Mouse (Mus musculus) limb, embryonic 14.5 days (tissue): ENCODE measurements around the gene Aars2. TPM values are rescaled to one million over a fixed set of nuclear protein-coding genes. Genes with fewer than 3 reads are reported as not detected.

Experiments used
- ATAC-seq: fragments of 200-750 bp; cut with Nextera tagmentation; 2 replicates; pipeline ENCODE4 v1.8.0; 2017; ENCODE audit warnings: low read depth, moderate number of reproducible peaks, moderate TSS enrichment; ENCODE audit not compliant: low FRiP score
- DNase-seq: peaks from one replicate; pipeline ENCODE4 v3.0.0-alpha.2; 2015; ENCODE audit warnings: low spot score
- H3K27ac ChIP-seq: fragments of 300-500 bp; sonication (generic); replicated peaks from 2 replicates; pipeline ENCODE4 v1.5.1; 2014; ENCODE audit warnings: low read depth, mild to moderate bottlenecking, low read length, moderate library complexity, mixed read lengths
- H3K27me3 ChIP-seq: fragments of 300-500 bp; sonication (generic); 2 replicates; pipeline ENCODE4 v1.6.1; 2014; ENCODE audit warnings: low read length, mixed read lengths; ENCODE audit not compliant: control insufficient read depth, insufficient read depth
- H3K36me3 ChIP-seq: fragments of 300-500 bp; sonication (generic); 2 replicates; pipeline ENCODE4 v1.6.1; 2014; ENCODE audit warnings: mild to moderate bottlenecking, low read length, moderate library complexity, mixed read lengths; ENCODE audit not compliant: control insufficient read depth, insufficient read depth
- H3K4me1 ChIP-seq: fragments of 300-500 bp; sonication (generic); 2 replicates; pipeline ENCODE4 v1.6.1; 2014; ENCODE audit warnings: antibody characterized with exemption, low read length, mixed read lengths; ENCODE audit not compliant: control insufficient read depth, insufficient read depth
- H3K4me2 ChIP-seq: fragments of 300-500 bp; sonication (generic); replicated peaks from 2 replicates; pipeline ENCODE4 v1.6.1; 2014; ENCODE audit warnings: low read depth, mild to moderate bottlenecking, low read length, moderate library complexity; ENCODE audit not compliant: severe bottlenecking
- H3K4me3 ChIP-seq: fragments of 300-500 bp; sonication (generic); replicated peaks from 2 replicates; pipeline ENCODE4 v1.5.1; 2014; ENCODE audit warnings: low read length
- H3K9ac ChIP-seq: fragments of 300-500 bp; sonication (generic); 2 replicates; pipeline ENCODE4 v1.6.1; 2014; ENCODE audit warnings: mild to moderate bottlenecking, low read depth, low read length, moderate library complexity; ENCODE audit not compliant: severe bottlenecking
- H3K9me3 ChIP-seq: fragments of 300-500 bp; sonication (generic); 2 replicates; pipeline ENCODE4 v1.6.1; 2016; ENCODE audit warnings: low read length; ENCODE audit not compliant: control insufficient read depth
- POLR2A ChIP-seq: fragments of 200-500 bp; IDR thresholded peaks from 2 replicates; pipeline ENCODE4 v1.8.0; 2012; ENCODE audit warnings: inconsistent platforms, mild to moderate bottlenecking, moderate library complexity, borderline replicate concordance; ENCODE audit not compliant: insufficient read depth, insufficient read length; ENCODE audit errors: extremely low read depth
- WGBS: fragments of 180-500 bp; shearing (Covaris S2); extraction: QIAGEN DNeasy Blood & Tissue Kit; methylation state at CpG from one replicate; pipeline ENCODE4 v1.1.7; 2014; 5-methylcytosine and 5-hydroxymethylcytosine counted together
- polyA plus RNA-seq, 2 experiments: library from polyadenylated mRNA; depleted of rRNA in 1 of 2; stranded (reverse) in 1 of 2; unstranded in 1 of 2; fragments of >200 nt; fragmentation: Nextera tagmentation in 1 of 2; extraction: Ambion mirVana in 1 of 2; gene quantifications; 2 replicates each; pipeline versions ENCODE4 v1.2.1 to v1.2.3; 2012 to 2014

Gene Aars2
- polyA plus RNA-seq, 2 experiments = 13.0 to 20.8 TPM

- no peak overlapping the region for H3K9ac ChIP-seq
- H3K4me3 ChIP-seq = no peak overlapping the region
- no peaks in the 10 kb centered on the region for H3K4me1 ChIP-seq
- no peaks in the 10 kb centered on the region for H3K36me3 ChIP-seq
- no peak overlapping the region for H3K4me2 ChIP-seq
- TF ChIP-seq POLR2A = no peak
- WGBS = 84% methylated on average over 23 of the region's 23 CpGs
- no peaks in the 10 kb centered on the region for H3K9me3 ChIP-seq
- H3K27me3 ChIP-seq = no peaks in the 10 kb centered on the region
- DNase-seq (no peak), ATAC-seq (no peak)
- no peak overlapping the region for H3K27ac ChIP-seq
Measured at GRCm38 (mm10) chr17:45488321-45489254, 18.1 kb upstream of the Aars2 start.

- H3K4me3 ChIP-seq = no peak overlapping the region
- no peak overlapping the region for H3K4me2 ChIP-seq
- no peaks in the 10 kb centered on the region for H3K9me3 ChIP-seq
- H3K27ac ChIP-seq = no peak overlapping the region
- no peaks in the 10 kb centered on the region for H3K36me3 ChIP-seq
- no peak overlapping the region for H3K9ac ChIP-seq
- no peak for TF ChIP-seq POLR2A
- no peak for DNase-seq
- ATAC-seq = no peak
- H3K27me3 ChIP-seq = no peaks in the 10 kb centered on the region
- WGBS = 83% methylated on average over 6 of the region's 6 CpGs
- H3K4me1 ChIP-seq = no peaks in the 10 kb centered on the region
Measured at GRCm38 (mm10) chr17:45489736-45490135, 16.9 kb upstream of the Aars2 start.

- Histone ChIP-seq H3K9me3 (no peaks in the 10 kb centered on the region), H3K4me3 (no peak overlapping the region), H3K4me2 (no peak overlapping the region), H3K36me3 (no peaks in the 10 kb centered on the region), H3K4me1 (no peaks in the 10 kb centered on the region), H3K9ac (no peak overlapping the region), H3K27ac (no peak overlapping the region), H3K27me3 (no peaks in the 10 kb centered on the region)
- no peak for DNase-seq
- TF ChIP-seq POLR2A = no peak
- 72% methylated on average over 13 of the region's 13 CpGs for WGBS
- no peak for ATAC-seq
Measured at GRCm38 (mm10) chr17:45490532-45491154, 16.0 kb upstream of the Aars2 start.

GRCm38 (mm10) chr17:45495398-45495797 is 11.2 kb upstream of the Aars2 start:
- no peak overlapping the region for H3K9ac ChIP-seq
- H3K4me3 ChIP-seq = no peak overlapping the region
- H3K27me3 ChIP-seq = no peaks in the 10 kb centered on the region
- no peaks in the 10 kb centered on the region for H3K4me1 ChIP-seq
- WGBS = 75% methylated on average over 11 of the region's 11 CpGs
- no peak for TF ChIP-seq POLR2A
- no peak overlapping the region for H3K4me2 ChIP-seq
- H3K36me3 ChIP-seq = no peaks in the 10 kb centered on the region
- ATAC-seq (no peak), DNase-seq (no peak)
- H3K27ac ChIP-seq = no peak overlapping the region
- no peaks in the 10 kb centered on the region for H3K9me3 ChIP-seq

- no peak for ATAC-seq
- H3K36me3 ChIP-seq = no peaks in the 10 kb centered on the region
- no peak overlapping the region for H3K4me2 ChIP-seq
- no peak overlapping the region for H3K4me3 ChIP-seq
- H3K27ac ChIP-seq = no peak overlapping the region
- no peak overlapping the region for H3K9ac ChIP-seq
- no peak for DNase-seq
- 87% methylated on average over 13 of the region's 13 CpGs for WGBS
- H3K9me3 ChIP-seq = no peaks in the 10 kb centered on the region
- no peaks in the 10 kb centered on the region for H3K4me1 ChIP-seq
- no peak for TF ChIP-seq POLR2A
- no peaks in the 10 kb centered on the region for H3K27me3 ChIP-seq
Measured at GRCm38 (mm10) chr17:45498397-45498796, 8.2 kb upstream of the Aars2 start.
